Mouse (Mus musculus) forelimb bud, embryonic 11.5 days (tissue): ENCODE results near the gene Ctc1.
"Not testable (repeated sequence)": the region's sequence is repeated elsewhere in the genome, so short reads cannot be mapped to it uniquely, and the experiment has no call there.

ENCODE experiments used
- DNase-seq: peaks from one replicate; pipeline ENCODE4 v3.0.0-alpha.2; 2012; ENCODE audit warnings: low read depth, low spot score

The Ctc1 gene

DNA sequence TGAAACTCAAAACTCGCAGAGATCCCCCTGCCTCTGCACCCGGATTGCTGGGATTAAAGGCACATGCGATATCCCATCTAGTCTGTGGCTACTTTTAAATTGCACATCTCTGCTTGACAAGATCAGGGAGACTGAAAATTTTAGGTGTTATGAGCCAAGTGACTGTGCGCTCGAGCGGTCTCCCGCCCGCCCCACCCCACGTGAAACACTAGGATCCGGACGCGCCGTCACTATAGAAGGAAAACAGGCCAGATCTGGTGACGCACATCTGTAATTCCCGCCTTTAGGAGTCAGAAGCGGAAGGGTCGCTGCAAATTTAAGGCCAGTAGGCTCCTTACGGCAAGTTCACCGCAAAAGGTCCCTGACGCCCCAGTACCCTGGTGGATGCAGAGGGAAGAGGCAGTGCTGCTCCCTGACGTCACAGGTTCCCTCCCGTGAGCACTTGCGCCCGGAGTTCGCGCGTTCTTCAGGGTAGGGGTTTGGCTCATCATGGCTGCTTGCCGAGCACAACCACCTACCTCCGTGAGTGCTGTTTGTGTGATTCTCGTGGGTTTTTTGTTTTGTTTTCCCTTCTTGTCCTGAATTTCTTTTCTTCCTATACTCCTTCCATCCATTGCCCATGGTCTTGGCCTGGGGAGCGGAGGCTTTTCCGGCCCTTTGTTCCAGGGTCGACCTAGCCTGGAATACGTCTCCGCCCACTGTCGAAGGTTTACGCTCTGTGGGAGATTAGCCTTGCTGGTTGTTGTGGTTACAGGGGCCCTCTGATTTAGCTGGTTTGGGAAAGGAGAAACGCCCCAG lies at the start of gene Ctc1:
Gene Ctc1 (plus strand): TSS at position 268 of the 798 bp plus-strand sequence.
- DNase-seq, result peak; percentile 96

GRCm38 (mm10) chr11:68966554-68966953 lies 49.2 kb upstream of the Ctc1 start:
- no peak for DNase-seq

GRCm38 (mm10) chr11:68967337-68968282 lies 48.1 kb upstream of the Ctc1 start, which contains the start of gene Slc25a35:
Gene Slc25a35 (plus strand): TSS chr11:68968131.
- DNase-seq, result peak; percentile 88

DNA sequence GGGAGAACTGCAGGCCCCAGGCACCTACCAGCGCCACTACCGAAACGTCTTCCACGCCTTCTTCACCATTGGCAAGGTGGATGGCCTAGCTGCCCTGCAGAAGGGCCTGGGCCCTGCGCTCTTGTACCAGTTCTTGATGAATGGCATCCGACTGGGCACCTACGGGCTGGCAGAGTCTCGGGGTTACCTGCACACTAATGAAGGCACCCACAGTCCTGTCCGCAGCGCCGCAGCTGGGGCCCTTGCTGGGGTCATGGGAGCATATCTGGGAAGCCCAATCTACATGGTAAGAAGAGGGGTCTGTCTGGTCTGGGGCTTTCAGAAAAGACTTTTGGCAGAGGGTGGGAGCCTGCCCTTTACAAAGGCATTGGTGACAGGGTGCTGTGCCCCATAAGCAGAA lies 47.0 kb upstream of the Ctc1 start:
- no peak for DNase-seq

- no peak for DNase-seq
These were observed 45.5 kb upstream of the Ctc1 start for GRCm38 (mm10) chr11:68970232-68970631.

DNA sequence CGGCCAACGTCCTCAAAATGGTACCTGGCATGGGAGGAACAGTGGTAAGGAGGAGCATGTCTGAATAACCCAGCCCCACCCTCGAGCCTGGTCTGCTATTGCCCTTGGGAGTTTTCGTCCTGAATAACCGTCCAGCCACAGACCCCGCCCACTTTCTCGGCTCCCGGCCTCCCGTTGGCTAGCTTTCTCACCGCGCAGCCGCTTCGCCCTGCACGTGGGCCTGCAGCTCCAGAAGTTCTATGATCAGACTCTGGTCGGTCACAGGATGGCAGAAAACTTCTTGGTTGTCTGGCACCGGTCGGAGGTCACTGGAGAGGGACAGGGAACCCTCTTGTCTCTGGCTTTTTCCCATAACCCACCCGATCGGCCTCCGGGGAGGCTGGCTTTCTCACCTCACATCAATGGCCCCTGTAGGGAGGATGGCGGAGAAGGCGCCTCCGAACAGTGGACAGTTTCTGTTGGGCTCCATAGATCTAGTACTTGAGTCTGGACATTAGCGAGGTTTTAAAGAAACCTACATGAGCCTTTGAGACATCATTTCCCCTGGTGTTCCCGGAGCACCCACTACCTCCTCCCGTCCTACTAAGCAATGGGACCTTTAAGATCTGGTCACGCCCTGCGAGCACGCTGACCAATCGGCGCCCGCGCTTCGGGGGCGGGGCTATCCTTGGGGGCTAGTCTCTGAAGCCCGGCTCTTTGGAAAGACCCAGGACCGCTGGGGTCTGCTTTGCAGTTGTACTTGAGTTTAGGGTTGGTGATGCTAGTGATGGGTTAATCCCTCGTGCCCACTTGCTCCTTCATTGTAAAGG lies 42.3 kb upstream of the Ctc1 start:
- DNase-seq, result peak; percentile 82

GRCm38 (mm10) chr11:68974059-68974450 lies 41.7 kb upstream of the Ctc1 start:
- DNase-seq, result no peak

GRCm38 (mm10) chr11:68975085-68975484 lies 40.6 kb upstream of the Ctc1 start, which contains the start of gene Rangrf:
Gene Rangrf (minus strand): TSS chr11:68975185.
- DNase-seq, result no peak

- no peak for DNase-seq
These were observed 40.1 kb upstream of the Ctc1 start for GRCm38 (mm10) chr11:68975601-68976000.

DNA sequence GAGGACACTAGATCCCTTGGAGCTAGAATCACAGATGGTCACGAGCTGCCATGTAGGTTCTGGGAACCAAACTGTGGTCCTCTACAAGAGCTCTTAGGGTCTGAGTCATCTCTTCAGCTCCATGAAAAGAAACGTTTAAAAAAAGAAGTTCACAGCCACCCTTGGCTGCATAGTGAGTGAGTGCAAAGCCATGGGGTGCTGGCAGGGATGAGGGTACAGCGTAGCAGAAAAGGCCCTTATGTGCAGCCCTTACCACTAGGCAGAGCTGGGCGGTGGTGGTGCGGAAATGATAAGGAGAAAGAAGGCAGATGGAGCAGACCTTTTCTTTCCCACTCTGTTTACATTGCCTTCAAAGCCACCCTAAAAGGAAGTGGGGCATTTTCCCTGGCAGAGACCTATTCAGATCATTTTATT lies 36.4 kb upstream of the Ctc1 start:
- no peak for DNase-seq

GRCm38 (mm10) chr11:68980919-68981318 lies 34.8 kb upstream of the Ctc1 start:
- DNase-seq, result no peak

GRCm38 (mm10) chr11:68982639-68983369 lies 32.9 kb upstream of the Ctc1 start:
- peak; percentile 73 for DNase-seq

DNA sequence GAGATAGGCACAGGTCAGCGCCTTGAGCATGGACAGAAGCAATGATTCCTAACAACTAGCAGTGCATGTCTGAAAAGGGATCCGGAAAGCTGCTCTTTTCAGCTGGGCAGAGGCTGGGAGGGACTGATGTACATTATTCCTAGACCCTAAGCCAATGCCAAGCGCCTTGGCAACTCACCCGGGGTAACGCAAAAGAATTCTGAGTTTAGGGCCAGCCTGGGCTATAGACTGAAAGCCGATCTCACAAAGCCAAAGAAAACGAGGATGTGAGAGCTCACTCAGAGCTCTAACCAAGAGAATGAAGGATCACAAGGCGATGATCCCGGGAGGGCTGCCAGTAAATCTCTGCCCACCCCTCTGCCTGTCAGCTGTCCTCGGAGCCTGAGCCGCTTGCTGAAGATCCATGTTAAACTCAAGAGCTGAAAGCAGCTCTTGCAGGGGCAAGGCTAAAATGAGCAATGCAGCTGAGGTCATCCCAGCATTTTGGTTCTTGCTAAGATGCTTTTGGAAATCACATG lies 28.3 kb upstream of the Ctc1 start:
- DNase-seq, result no peak

DNA sequence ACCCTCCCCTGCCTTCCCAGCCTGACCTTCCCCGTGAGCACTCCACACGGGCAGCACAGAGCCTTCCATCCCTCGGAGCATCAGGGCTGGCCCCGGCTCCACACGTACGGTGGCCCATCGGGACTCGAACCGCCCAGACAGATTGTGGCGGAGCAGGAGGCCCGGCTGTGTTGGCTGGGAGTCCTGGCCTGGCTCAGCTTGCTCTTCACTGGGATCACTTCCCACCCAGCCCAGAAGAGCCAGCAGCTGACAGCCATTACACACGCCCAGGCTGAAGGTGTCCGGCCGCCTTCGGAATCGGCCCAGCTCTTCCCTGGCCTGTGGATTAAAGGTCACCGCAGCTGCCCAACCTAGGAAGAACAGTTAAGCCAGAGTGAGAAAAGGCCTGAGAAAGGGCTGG lies 27.4 kb upstream of the Ctc1 start:
- DNase-seq, result no peak

GRCm38 (mm10) chr11:68993122-68993521 lies 22.6 kb upstream of the Ctc1 start:
- no peak for DNase-seq

GRCm38 (mm10) chr11:68994377-68994776 lies 21.3 kb upstream of the Ctc1 start:
- DNase-seq, result no peak

DNA sequence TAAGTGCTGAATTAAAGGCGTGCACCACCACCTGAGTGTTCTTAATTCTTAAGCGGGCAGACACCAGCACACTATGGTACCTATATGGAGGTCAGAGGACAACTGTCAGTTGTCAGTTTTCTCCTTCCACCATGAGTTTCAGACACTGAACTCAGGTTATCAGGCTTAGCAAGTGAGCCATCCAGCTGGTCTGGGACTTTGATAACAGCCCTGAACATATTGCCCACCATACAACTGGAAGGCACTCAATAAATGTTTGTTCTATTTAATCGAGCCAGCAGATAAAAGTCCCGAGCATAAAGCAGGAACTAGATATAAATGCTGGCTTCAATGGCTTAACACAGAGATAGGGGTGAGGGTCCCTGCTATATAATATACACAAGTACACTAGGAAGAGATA lies 18.6 kb upstream of the Ctc1 start:
- no peak for DNase-seq

GRCm38 (mm10) chr11:69002782-69003181 lies 12.9 kb upstream of the Ctc1 start:
- DNase-seq, result not testable (repeated sequence)

- DNase-seq, result no peak
These were observed 12.1 kb upstream of the Ctc1 start for GRCm38 (mm10) chr11:69003592-69003991.

GRCm38 (mm10) chr11:69005193-69005592 lies 10.5 kb upstream of the Ctc1 start:
- DNase-seq, result no peak

DNA sequence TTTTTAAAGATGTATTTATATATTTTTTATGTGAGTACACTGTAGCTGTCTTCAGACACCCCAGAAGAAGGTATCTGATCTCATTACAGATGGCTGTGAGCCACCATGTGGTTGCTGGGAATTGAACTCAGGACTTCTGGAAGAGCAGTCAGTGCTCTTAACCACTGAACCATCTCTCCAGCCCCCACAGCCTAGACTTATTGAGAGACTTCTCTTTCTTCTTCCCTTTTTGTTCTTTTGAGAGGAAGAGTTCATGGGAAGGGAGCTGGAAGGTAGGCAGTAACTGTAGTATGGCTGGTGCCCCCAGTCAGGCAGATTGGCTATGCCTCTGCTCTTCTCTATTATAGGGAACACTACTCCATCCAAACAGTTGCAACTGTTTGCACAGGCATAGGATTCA lies 9.1 kb upstream of the Ctc1 start:
- DNase-seq, result not testable (repeated sequence)
